Mouse (Mus musculus): ENCODE measurements around the gene Ano5. TPM values are rescaled to one million over a fixed set of nuclear protein-coding genes. Genes with fewer than 3 reads are reported as not detected.

Ano5 gene
- polyA plus RNA-seq, 1 experiment from 2014 or later, result 0.27 TPM

GRCm38 (mm10) chr7:51625591-51626255 is 114.9 kb downstream of the Ano5 start:
- H3K9ac ChIP-seq (replicated peaks; ENCODE audit: low read depth, low read length), result no peak overlapping the region
- H3K9me3 ChIP-seq (ENCODE audit: control insufficient read depth, low read depth, low read length), result no peaks in the 10 kb centered on the region
- no peaks in the 10 kb centered on the region for H3K4me1 ChIP-seq (ENCODE audit: control insufficient read depth, insufficient read depth, low read length)
- no peak overlapping the region for H3K4me2 ChIP-seq (replicated peaks; ENCODE audit: low read depth, low read length)
- H3K27ac ChIP-seq (ENCODE audit: low read length), result no peak overlapping the region
- H3K4me3 ChIP-seq (ENCODE audit: low read depth, low read length), result no peak overlapping the region
- peaks cover 49% of the 10 kb centered on the region for H3K27me3 ChIP-seq (ENCODE audit: control insufficient read depth, insufficient read depth, low read length)
- 3% methylated on average over 11 of the region's 11 CpGs for whole genome bisulfite sequencing
- no peak for ATAC-seq (ENCODE audit: insufficient number of reproducible peaks, insufficient read depth, low FRiP score, low read depth)
- no peaks in the 10 kb centered on the region for H3K36me3 ChIP-seq (ENCODE audit: control insufficient read depth, insufficient read depth, low read length)

GRCm38 (mm10) chr7:51626451-51627000 is 115.7 kb downstream of the Ano5 start:
- ATAC-seq (ENCODE audit: insufficient number of reproducible peaks, insufficient read depth, low FRiP score, low read depth), result no peak
- Histone ChIP-seq H3K36me3 (ENCODE audit: control insufficient read depth, insufficient read depth, low read length) (no peaks in the 10 kb centered on the region), H3K27ac (ENCODE audit: low read length) (no peak overlapping the region), H3K9ac (replicated peaks; ENCODE audit: low read depth, low read length) (no peak overlapping the region), H3K4me1 (ENCODE audit: control insufficient read depth, insufficient read depth, low read length) (no peaks in the 10 kb centered on the region), H3K4me2 (replicated peaks; ENCODE audit: low read depth, low read length) (no peak overlapping the region), H3K4me3 (ENCODE audit: low read depth, low read length) (no peak overlapping the region), H3K9me3 (ENCODE audit: control insufficient read depth, low read depth, low read length) (no peaks in the 10 kb centered on the region), H3K27me3 (ENCODE audit: control insufficient read depth, insufficient read depth, low read length) (peaks cover 48% of the 10 kb centered on the region)
- WGBS, result 2% methylated on average over 16 of the region's 16 CpGs

GRCm38 (mm10) chr7:51627001-51627631 is 116.3 kb downstream of the Ano5 start:
- no peak overlapping the region for H3K4me2 ChIP-seq (replicated peaks; ENCODE audit: low read depth, low read length)
- H3K9ac ChIP-seq (replicated peaks; ENCODE audit: low read depth, low read length), result no peak overlapping the region
- H3K27ac ChIP-seq (ENCODE audit: low read length), result no peak overlapping the region
- H3K36me3 ChIP-seq (ENCODE audit: control insufficient read depth, insufficient read depth, low read length), result no peaks in the 10 kb centered on the region
- H3K4me1 ChIP-seq (ENCODE audit: control insufficient read depth, insufficient read depth, low read length), result no peaks in the 10 kb centered on the region
- H3K4me3 ChIP-seq (ENCODE audit: low read depth, low read length), result no peak overlapping the region
- H3K27me3 ChIP-seq (ENCODE audit: control insufficient read depth, insufficient read depth, low read length), result peaks cover 42% of the 10 kb centered on the region
- no peak for ATAC-seq (ENCODE audit: insufficient number of reproducible peaks, insufficient read depth, low FRiP score, low read depth)
- H3K9me3 ChIP-seq (ENCODE audit: control insufficient read depth, low read depth, low read length), result no peaks in the 10 kb centered on the region
- under 1% methylated on average over 26 of the region's 26 CpGs for WGBS

GRCm38 (mm10) chr7:51627666-51628065 is 116.8 kb downstream of the Ano5 start:
- peaks cover 36% of the 10 kb centered on the region for H3K27me3 ChIP-seq (ENCODE audit: control insufficient read depth, insufficient read depth, low read length)
- no peak for ATAC-seq (ENCODE audit: insufficient number of reproducible peaks, insufficient read depth, low FRiP score, low read depth)

GRCm38 (mm10) chr7:51628349-51628748 is 117.5 kb downstream of the Ano5 start:
- Histone ChIP-seq H3K4me2 (replicated peaks; ENCODE audit: low read depth, low read length) (no peak overlapping the region), H3K27me3 (ENCODE audit: control insufficient read depth, insufficient read depth, low read length) (peaks cover 37% of the 10 kb centered on the region), H3K9ac (replicated peaks; ENCODE audit: low read depth, low read length) (no peak overlapping the region), H3K4me1 (ENCODE audit: control insufficient read depth, insufficient read depth, low read length) (no peaks in the 10 kb centered on the region), H3K27ac (ENCODE audit: low read length) (no peak overlapping the region), H3K4me3 (ENCODE audit: low read depth, low read length) (no peak overlapping the region), H3K36me3 (ENCODE audit: control insufficient read depth, insufficient read depth, low read length) (no peaks in the 10 kb centered on the region), H3K9me3 (ENCODE audit: control insufficient read depth, low read depth, low read length) (no peaks in the 10 kb centered on the region)
- WGBS, result 3% methylated on average over 9 of the region's 9 CpGs
- ATAC-seq (ENCODE audit: insufficient number of reproducible peaks, insufficient read depth, low FRiP score, low read depth), result no peak

More at GRCm38 (mm10) chr7:51627666-51628065, 116.8 kb downstream of the Ano5 start:
- Histone ChIP-seq H3K36me3 (ENCODE audit: control insufficient read depth, insufficient read depth, low read length) (no peaks in the 10 kb centered on the region), H3K9me3 (ENCODE audit: control insufficient read depth, low read depth, low read length) (no peaks in the 10 kb centered on the region), H3K4me2 (replicated peaks; ENCODE audit: low read depth, low read length) (no peak overlapping the region), H3K4me3 (ENCODE audit: low read depth, low read length) (no peak overlapping the region), H3K27ac (ENCODE audit: low read length) (no peak overlapping the region), H3K4me1 (ENCODE audit: control insufficient read depth, insufficient read depth, low read length) (no peaks in the 10 kb centered on the region), H3K9ac (replicated peaks; ENCODE audit: low read depth, low read length) (no peak overlapping the region)
- WGBS, result 2% methylated on average over 9 of the region's 9 CpGs

GRCm38 (mm10) chr7:51629206-51629605 is 118.4 kb downstream of the Ano5 start:
- peaks cover 35% of the 10 kb centered on the region for H3K27me3 ChIP-seq (ENCODE audit: control insufficient read depth, insufficient read depth, low read length)
- H3K4me2 ChIP-seq (replicated peaks; ENCODE audit: low read depth, low read length), result no peak overlapping the region
- WGBS, result 2% methylated on average over 3 of the region's 3 CpGs
- H3K9me3 ChIP-seq (ENCODE audit: control insufficient read depth, low read depth, low read length), result no peaks in the 10 kb centered on the region
- no peaks in the 10 kb centered on the region for H3K4me1 ChIP-seq (ENCODE audit: control insufficient read depth, insufficient read depth, low read length)
- no peaks in the 10 kb centered on the region for H3K36me3 ChIP-seq (ENCODE audit: control insufficient read depth, insufficient read depth, low read length)
- no peak overlapping the region for H3K27ac ChIP-seq (ENCODE audit: low read length)
- ATAC-seq (ENCODE audit: insufficient number of reproducible peaks, insufficient read depth, low FRiP score, low read depth), result no peak
- H3K9ac ChIP-seq (replicated peaks; ENCODE audit: low read depth, low read length), result no peak overlapping the region
- H3K4me3 ChIP-seq (ENCODE audit: low read depth, low read length), result no peak overlapping the region

GRCm38 (mm10) chr7:51631171-51631570 is 120.3 kb downstream of the Ano5 start:
- H3K27ac ChIP-seq (ENCODE audit: low read length), result no peak overlapping the region
- no peak overlapping the region for H3K9ac ChIP-seq (replicated peaks; ENCODE audit: low read depth, low read length)
- H3K27me3 ChIP-seq (ENCODE audit: control insufficient read depth, insufficient read depth, low read length), result peaks cover 22% of the 10 kb centered on the region
- 59% methylated on average over 3 of the region's 3 CpGs for WGBS
- no peaks in the 10 kb centered on the region for H3K9me3 ChIP-seq (ENCODE audit: control insufficient read depth, low read depth, low read length)
- H3K4me1 ChIP-seq (ENCODE audit: control insufficient read depth, insufficient read depth, low read length), result no peaks in the 10 kb centered on the region
- no peaks in the 10 kb centered on the region for H3K36me3 ChIP-seq (ENCODE audit: control insufficient read depth, insufficient read depth, low read length)
- no peak overlapping the region for H3K4me3 ChIP-seq (ENCODE audit: low read depth, low read length)
- ATAC-seq (ENCODE audit: insufficient number of reproducible peaks, insufficient read depth, low FRiP score, low read depth), result no peak
- H3K4me2 ChIP-seq (replicated peaks; ENCODE audit: low read depth, low read length), result no peak overlapping the region

- ATAC-seq (ENCODE audit: insufficient number of reproducible peaks, insufficient read depth, low FRiP score, low read depth), result no peak
- H3K4me1 ChIP-seq (ENCODE audit: control insufficient read depth, insufficient read depth, low read length), result no peaks in the 10 kb centered on the region
- no peaks in the 10 kb centered on the region for H3K9me3 ChIP-seq (ENCODE audit: control insufficient read depth, low read depth, low read length)
- no peak overlapping the region for H3K9ac ChIP-seq (replicated peaks; ENCODE audit: low read depth, low read length)
- 8% methylated on average over 9 of the region's 9 CpGs for WGBS
- H3K4me2 ChIP-seq (replicated peaks; ENCODE audit: low read depth, low read length), result no peak overlapping the region
- H3K27me3 ChIP-seq (ENCODE audit: control insufficient read depth, insufficient read depth, low read length), result peaks cover 14% of the 10 kb centered on the region
- no peak overlapping the region for H3K27ac ChIP-seq (ENCODE audit: low read length)
- H3K36me3 ChIP-seq (ENCODE audit: control insufficient read depth, insufficient read depth, low read length), result no peaks in the 10 kb centered on the region
- no peak overlapping the region for H3K4me3 ChIP-seq (ENCODE audit: low read depth, low read length)
Observed at GRCm38 (mm10) chr7:51632543-51633229, 121.9 kb downstream of the Ano5 start.

All from stomach, embryonic 14.5 days (tissue).